Mouse (Mus musculus) layer of hippocampus, adult 9-10 months (tissue): Measurements from ENCODE around the gene Chmp3.

Source experiments
- DNase-seq: peaks from one replicate; pipeline ENCODE4 v3.0.0; 2022; ENCODE audit warnings: low spot score

Chmp3 gene

GRCm38 (mm10) chr6:71543686-71544499 is at the start of gene Chmp3:
Gene Chmp3 (plus strand): TSS chr6:71543797.
- DNase-seq: peak; percentile 92

- DNase-seq: no peak
These were observed 49.1 kb upstream of the Chmp3 start for GRCm38 (mm10) chr6:71494341-71495020.

- no peak for DNase-seq
These were observed 43.0 kb upstream of the Chmp3 start for GRCm38 (mm10) chr6:71500575-71500974.

GRCm38 (mm10) chr6:71503001-71503400 is 40.6 kb upstream of the Chmp3 start:
- no peak for DNase-seq

GRCm38 (mm10) chr6:71503670-71504069 is 39.9 kb upstream of the Chmp3 start:
- no peak for DNase-seq

GRCm38 (mm10) chr6:71504091-71504490 is 39.5 kb upstream of the Chmp3 start:
- no peak for DNase-seq

- DNase-seq: no peak
These were observed 37.9 kb upstream of the Chmp3 start for GRCm38 (mm10) chr6:71505671-71506070.

GRCm38 (mm10) chr6:71519476-71519875 is 24.1 kb upstream of the Chmp3 start:
- DNase-seq: no peak

- DNase-seq: peak; percentile 40
These were observed 18.0 kb upstream of the Chmp3 start for GRCm38 (mm10) chr6:71525556-71525955.

- DNase-seq: no peak
These were observed 16.5 kb upstream of the Chmp3 start for GRCm38 (mm10) chr6:71527056-71527455.

- no peak for DNase-seq
These were observed 15.8 kb upstream of the Chmp3 start for GRCm38 (mm10) chr6:71527826-71528225.

- no peak for DNase-seq
These were observed 13.4 kb upstream of the Chmp3 start for GRCm38 (mm10) chr6:71530176-71530575.

GRCm38 (mm10) chr6:71537286-71537685 is 6.3 kb upstream of the Chmp3 start:
- DNase-seq: no peak

- no peak for DNase-seq
These were observed 11.9 kb downstream of the Chmp3 start for GRCm38 (mm10) chr6:71555507-71555951.

GRCm38 (mm10) chr6:71556826-71557225 is 13.2 kb downstream of the Chmp3 start:
- no peak for DNase-seq

- DNase-seq: no peak
These were observed 25.0 kb downstream of the Chmp3 start for GRCm38 (mm10) chr6:71568616-71569015.

- DNase-seq: no peak
These were observed 25.4 kb downstream of the Chmp3 start for GRCm38 (mm10) chr6:71569025-71569424.

- no peak for DNase-seq
These were observed 31.8 kb downstream of the Chmp3 start for GRCm38 (mm10) chr6:71575359-71575758.

GRCm38 (mm10) chr6:71579478-71579877 is 35.9 kb downstream of the Chmp3 start:
- no peak for DNase-seq

- DNase-seq: no peak
These were observed 39.6 kb downstream of the Chmp3 start for GRCm38 (mm10) chr6:71583198-71583597.

GRCm38 (mm10) chr6:71589401-71589800 is 45.8 kb downstream of the Chmp3 start:
- DNase-seq: no peak

- no peak for DNase-seq
These were observed 46.6 kb downstream of the Chmp3 start for GRCm38 (mm10) chr6:71590154-71590553.

- DNase-seq: peak; percentile 22
These were observed 64.2 kb downstream of the Chmp3 start for GRCm38 (mm10) chr6:71607756-71608155.
